Mouse (Mus musculus) limb, embryonic 12.5 days (tissue): ENCODE data around the gene Stxbp2. TPM values are rescaled to one million over a fixed set of nuclear protein-coding genes. Genes with fewer than 3 reads are reported as not detected.

Experiments
- ATAC-seq: fragments of 200-750 bp; cut with Nextera tagmentation; 2 replicates; pipeline ENCODE4 v1.8.0; 2017; ENCODE audit warnings: low read depth, moderate TSS enrichment; ENCODE audit not compliant: insufficient number of reproducible peaks, insufficient read depth, low FRiP score, low TSS enrichment
- H3K27ac ChIP-seq: fragments of 300-500 bp; sonication (generic); 2 replicates; pipeline ENCODE4 v1.5.1; 2016; ENCODE audit warnings: mild to moderate bottlenecking, moderate library complexity
- H3K27me3 ChIP-seq: fragments of 300-500 bp; sonication (generic); 2 replicates; pipeline ENCODE4 v1.6.1; 2016; ENCODE audit warnings: mild to moderate bottlenecking, moderate library complexity
- H3K36me3 ChIP-seq: fragments of 300-500 bp; sonication (generic); 2 replicates; pipeline ENCODE4 v1.6.1; 2016; ENCODE audit warnings: mild to moderate bottlenecking, moderate library complexity
- H3K4me1 ChIP-seq: fragments of 300-500 bp; sonication (generic); replicated peaks from 2 replicates; pipeline ENCODE4 v1.6.1; 2016
- H3K4me2 ChIP-seq: fragments of 300-500 bp; sonication (generic); 2 replicates; pipeline ENCODE4 v1.6.1; 2016; ENCODE audit warnings: mild to moderate bottlenecking, moderate library complexity
- H3K4me3 ChIP-seq: fragments of 300-500 bp; sonication (generic); replicated peaks from 2 replicates; pipeline ENCODE4 v1.5.1; 2016; ENCODE audit warnings: mild to moderate bottlenecking
- H3K9ac ChIP-seq: fragments of 300-500 bp; sonication (generic); replicated peaks from 2 replicates; pipeline ENCODE4 v1.6.1; 2016; ENCODE audit warnings: mild to moderate bottlenecking, moderate library complexity
- H3K9me3 ChIP-seq: fragments of 300-500 bp; sonication (generic); 2 replicates; pipeline ENCODE4 v1.6.1; 2016; ENCODE audit warnings: mild to moderate bottlenecking, moderate library complexity
- WGBS: fragments of 180-500 bp; shearing (Covaris S2); methylation state at CpG from one replicate; pipeline ENCODE4 v1.1.7; 2016; 5-methylcytosine and 5-hydroxymethylcytosine counted together
- polyA plus RNA-seq: library from polyadenylated mRNA; unstranded; fragments of >200 nt; fragmentation: Nextera tagmentation; extraction: Ambion mirVana; gene quantifications from 2 replicates; pipeline ENCODE4 v1.2.1, GENCODE M21; 2016

Gene Stxbp2
- polyA plus RNA-seq, 1 experiment from 2014 or later: 32.4 TPM

- H3K4me1 ChIP-seq: no peaks in the 10 kb centered on the region
- H3K4me2 ChIP-seq: no peak overlapping the region
- H3K4me3 ChIP-seq: no peak overlapping the region
- no peaks in the 10 kb centered on the region for H3K36me3 ChIP-seq
- no peaks in the 10 kb centered on the region for H3K9me3 ChIP-seq
- peaks cover 2% of the 10 kb centered on the region; the same call in 1 of the 2 replicates for H3K27me3 ChIP-seq
- no peak overlapping the region for H3K9ac ChIP-seq
- 28% methylated on average over 5 of the region's 5 CpGs for WGBS
- ATAC-seq: no peak
- H3K27ac ChIP-seq: no peak overlapping the region
Measured at GRCm38 (mm10) chr8:3645804-3646203, 15.0 kb downstream of the Stxbp2 start.

- H3K9ac ChIP-seq: no peak overlapping the region
Measured at GRCm38 (mm10) chr8:3646824-3647531, 16.2 kb downstream of the Stxbp2 start.

GRCm38 (mm10) chr8:3647561-3647960 is 16.8 kb downstream of the Stxbp2 start:
- 73% methylated on average over 4 of the region's 4 CpGs for WGBS
- ATAC-seq: no peak
- Histone ChIP-seq H3K27ac (no peak overlapping the region), H3K27me3 (peaks cover 3% of the 10 kb centered on the region), H3K4me2 (no peak overlapping the region), H3K4me3 (no peak overlapping the region), H3K4me1 (no peaks in the 10 kb centered on the region), H3K9ac (no peak overlapping the region), H3K36me3 (no peaks in the 10 kb centered on the region), H3K9me3 (no peaks in the 10 kb centered on the region)

More at GRCm38 (mm10) chr8:3646824-3647531, 16.2 kb downstream of the Stxbp2 start:
- no peak for ATAC-seq
- 88% methylated on average over 6 of the region's 6 CpGs for WGBS
- Histone ChIP-seq H3K27ac (no peak overlapping the region), H3K4me3 (no peak overlapping the region), H3K36me3 (no peaks in the 10 kb centered on the region), H3K9me3 (no peaks in the 10 kb centered on the region), H3K4me2 (no peak overlapping the region), H3K4me1 (no peaks in the 10 kb centered on the region), H3K27me3 (peaks cover 3% of the 10 kb centered on the region)

- Histone ChIP-seq H3K27me3 (peaks cover 3% of the 10 kb centered on the region), H3K36me3 (no peaks in the 10 kb centered on the region), H3K4me3 (no peak overlapping the region), H3K27ac (no peak overlapping the region), H3K9me3 (no peaks in the 10 kb centered on the region), H3K4me2 (no peak overlapping the region), H3K4me1 (no peaks in the 10 kb centered on the region), H3K9ac (no peak overlapping the region)
- no peak for ATAC-seq
- WGBS: 91% methylated on average over 1 of the region's 2 CpGs
Measured at GRCm38 (mm10) chr8:3648268-3648667, 17.5 kb downstream of the Stxbp2 start.

GRCm38 (mm10) chr8:3648990-3649389 is 18.2 kb downstream of the Stxbp2 start:
- 43% methylated on average over 1 of the region's 1 CpGs for WGBS
- Histone ChIP-seq H3K4me3 (no peak overlapping the region), H3K27me3 (peaks cover 3% of the 10 kb centered on the region), H3K9me3 (no peaks in the 10 kb centered on the region), H3K4me2 (no peak overlapping the region), H3K36me3 (no peaks in the 10 kb centered on the region), H3K9ac (no peak overlapping the region), H3K27ac (no peak overlapping the region), H3K4me1 (no peaks in the 10 kb centered on the region)
- ATAC-seq: 0 out of 2 replicates have a peak, but pooled peaks have one; percentile 64

- Histone ChIP-seq H3K27ac (no peak overlapping the region), H3K4me3 (no peak overlapping the region), H3K4me2 (no peak overlapping the region), H3K9me3 (no peaks in the 10 kb centered on the region), H3K27me3 (peaks cover 3% of the 10 kb centered on the region; the same call in 1 of the 2 replicates), H3K36me3 (no peaks in the 10 kb centered on the region), H3K9ac (no peak overlapping the region), H3K4me1 (peaks cover 9% of the 10 kb centered on the region; the same call in 1 of the 2 replicates)
- 67% methylated on average over 3 of the region's 3 CpGs for WGBS
- ATAC-seq: no peak
Measured at GRCm38 (mm10) chr8:3652845-3653244, 22.1 kb downstream of the Stxbp2 start.

GRCm38 (mm10) chr8:3654726-3655508 is 24.2 kb downstream of the Stxbp2 start:
- Histone ChIP-seq H3K36me3 (no peaks in the 10 kb centered on the region), H3K9me3 (no peaks in the 10 kb centered on the region), H3K9ac (no peak overlapping the region), H3K4me2 (no peak overlapping the region), H3K4me3 (no peak overlapping the region), H3K4me1 (peaks cover 9% of the 10 kb centered on the region; the same call in 1 of the 2 replicates), H3K27ac (no peak overlapping the region), H3K27me3 (peaks cover 3% of the 10 kb centered on the region; the same call in 1 of the 2 replicates)
- 73% methylated on average over 11 of the region's 11 CpGs for WGBS
- no peak for ATAC-seq

- ATAC-seq: no peak
- no peak within 1 kb of the TSS for H3K27ac ChIP-seq
- no peaks in the 10 kb centered on the region for H3K9me3 ChIP-seq
- no peak within 1 kb of the TSS for H3K4me2 ChIP-seq
- no peaks in the 10 kb centered on the region for H3K36me3 ChIP-seq
- peaks cover 3% of the 10 kb centered on the region; the same call in 1 of the 2 replicates for H3K27me3 ChIP-seq
- H3K4me1 ChIP-seq: peaks cover 9% of the 10 kb centered on the region; the same call in 1 of the 2 replicates
- no peak within 1 kb of the TSS for H3K9ac ChIP-seq
- WGBS: 80% methylated on average over 3 of the region's 3 CpGs
- H3K4me3 ChIP-seq: no peak within 1 kb of the TSS
Measured at GRCm38 (mm10) chr8:3655526-3655925, 24.8 kb downstream of the Stxbp2 start, which contains the start of gene Retn. Gene Retn (plus strand): TSS chr8:3655770.

GRCm38 (mm10) chr8:3656725-3657381 is 26.1 kb downstream of the Stxbp2 start:
- Histone ChIP-seq H3K36me3 (no peaks in the 10 kb centered on the region), H3K27ac (no peak overlapping the region), H3K4me1 (peaks cover 9% of the 10 kb centered on the region; the same call in 1 of the 2 replicates), H3K4me2 (0 out of 2 replicates have a peak overlapping the region, but pooled peaks have one; percentile 2), H3K9me3 (no peaks in the 10 kb centered on the region), H3K4me3 (no peak overlapping the region), H3K9ac (no peak overlapping the region), H3K27me3 (no peaks in the 10 kb centered on the region; the same call in 1 of the 2 replicates)
- ATAC-seq: peak; percentile 53; the same call in 1 of the 2 replicates
- 27% methylated on average over 7 of the region's 7 CpGs for WGBS

- Histone ChIP-seq H3K9ac (no peak overlapping the region), H3K36me3 (no peaks in the 10 kb centered on the region), H3K4me1 (peaks cover 9% of the 10 kb centered on the region; the same call in 1 of the 2 replicates), H3K4me2 (no peak overlapping the region), H3K9me3 (0 out of 2 replicates have a peak, but pooled peaks cover 4% of the 10 kb centered on the region), H3K27ac (no peak overlapping the region), H3K4me3 (no peak overlapping the region), H3K27me3 (no peaks in the 10 kb centered on the region; the same call in 1 of the 2 replicates)
- ATAC-seq: no peak
- WGBS: 78% methylated on average over 8 of the region's 8 CpGs
Measured at GRCm38 (mm10) chr8:3660889-3661288, 30.1 kb downstream of the Stxbp2 start.

- H3K4me3 ChIP-seq: no peak overlapping the region
- H3K4me1 ChIP-seq: no peaks in the 10 kb centered on the region
- no peak overlapping the region for H3K4me2 ChIP-seq
- H3K36me3 ChIP-seq: no peaks in the 10 kb centered on the region
- H3K9me3 ChIP-seq: 0 out of 2 replicates have a peak, but pooled peaks cover 4% of the 10 kb centered on the region
- 57% methylated on average over 4 of the region's 5 CpGs for WGBS
- H3K27ac ChIP-seq: no peak overlapping the region
- no peak overlapping the region for H3K9ac ChIP-seq
- ATAC-seq: no peak
- H3K27me3 ChIP-seq: no peaks in the 10 kb centered on the region
Measured at GRCm38 (mm10) chr8:3664405-3664804, 33.6 kb downstream of the Stxbp2 start.
